ENCODE assay signal across 20 mouse cellular contexts in genomic region chr15:78957021-78957420, GRCm38 (mm10). TPM values are rescaled to one million over a fixed set of nuclear protein-coding genes. Genes with fewer than 3 reads are reported as not detected.
DNase-seq lines count a peak whose midpoint lies in the region; ATAC-seq and TF ChIP-seq lines count a peak whose summit lies in the region.
"Had no signal": no experiment of that assay in that cellular context is flagged by ENCODE, and none has a peak within 500 bp of the region (broad histone marks: within the 10 kb centered on the region; RNA-seq: fewer than 3 reads in every experiment).

No protein-coding gene starts in this region.

- H3K9ac ChIP-seq in hindbrain, postnatal 0 days (replicated peaks; ENCODE audit: low read length), result no peak overlapping the region
- H3K9ac ChIP-seq in neural tube, embryonic 12.5 days, result no peak overlapping the region
- peak overlapping the region; percentile 51 for H3K9ac ChIP-seq in embryonic facial prominence, embryonic 13.5 days
- H3K9ac ChIP-seq in limb, embryonic 14.5 days (ENCODE audit: low read depth, low read length, severe bottlenecking), result peak overlapping the region; percentile 43
- H3K9ac ChIP-seq in intestine, embryonic 16.5 days (ENCODE audit: low read depth, low read length), result no peak overlapping the region
- H3K9ac ChIP-seq: liver, embryonic 14.5 days; neural tube, embryonic 13.5 days had no signal

- peaks cover 84% of the 10 kb centered on the region for H3K36me3 ChIP-seq in hindbrain, embryonic 10.5 days
- peaks cover 25% of the 10 kb centered on the region for H3K36me3 ChIP-seq in hindbrain, postnatal 0 days (ENCODE audit: insufficient read depth, low read length)
- H3K36me3 ChIP-seq in neural tube, embryonic 12.5 days, result peaks cover 62% of the 10 kb centered on the region
- H3K36me3 ChIP-seq in embryonic facial prominence, embryonic 13.5 days, result peaks cover 43% of the 10 kb centered on the region
- H3K36me3 ChIP-seq in limb, embryonic 14.5 days (ENCODE audit: control insufficient read depth, insufficient read depth, low read length), result peaks cover 16% of the 10 kb centered on the region
- no peaks in the 10 kb centered on the region for H3K36me3 ChIP-seq in intestine, embryonic 16.5 days (ENCODE audit: control insufficient read depth, insufficient read depth, low read length)

- TF ChIP-seq POLR2A in limb, embryonic 14.5 days (IDR thresholded peaks at IDR 0.05; ENCODE audit: borderline replicate concordance, extremely low read depth, insufficient read depth, insufficient read length), result no peak

- H3K4me1 ChIP-seq in hindbrain, embryonic 10.5 days (replicated peaks), result peaks cover 21% of the 10 kb centered on the region
- H3K4me1 ChIP-seq in hindbrain, postnatal 0 days (ENCODE audit: insufficient read depth, low read length), result no peaks in the 10 kb centered on the region
- no peaks in the 10 kb centered on the region for H3K4me1 ChIP-seq in neural tube, embryonic 12.5 days
- peaks cover 12% of the 10 kb centered on the region for H3K4me1 ChIP-seq in embryonic facial prominence, embryonic 13.5 days
- H3K4me1 ChIP-seq in limb, embryonic 14.5 days (ENCODE audit: control insufficient read depth, insufficient read depth, low read length), result peaks cover 9% of the 10 kb centered on the region
- peaks cover 7% of the 10 kb centered on the region; the same call in 1 of the 2 replicates for H3K4me1 ChIP-seq in intestine, embryonic 16.5 days (ENCODE audit: control insufficient read depth, insufficient read depth, low read length)
- H3K4me1 ChIP-seq: neural tube, embryonic 13.5 days had no signal

- no peaks in the 10 kb centered on the region for H3K9me3 ChIP-seq in hindbrain, embryonic 10.5 days
- H3K9me3 ChIP-seq in hindbrain, postnatal 0 days (ENCODE audit: low read length), result no peaks in the 10 kb centered on the region
- no peaks in the 10 kb centered on the region for H3K9me3 ChIP-seq in neural tube, embryonic 12.5 days
- H3K9me3 ChIP-seq in embryonic facial prominence, embryonic 13.5 days, result no peaks in the 10 kb centered on the region
- H3K9me3 ChIP-seq in limb, embryonic 14.5 days (ENCODE audit: control insufficient read depth, low read length), result no peaks in the 10 kb centered on the region
- no peaks in the 10 kb centered on the region for H3K9me3 ChIP-seq in intestine, embryonic 16.5 days (ENCODE audit: control insufficient read depth, low read length)
- H3K9me3 ChIP-seq: neural tube, embryonic 13.5 days had no signal

- no peaks in the 10 kb centered on the region for H3K27me3 ChIP-seq in hindbrain, embryonic 10.5 days (ENCODE audit: insufficient read depth, poor library complexity, severe bottlenecking)
- H3K27me3 ChIP-seq in hindbrain, postnatal 0 days (ENCODE audit: insufficient read depth, low read length), result no peaks in the 10 kb centered on the region
- no peaks in the 10 kb centered on the region for H3K27me3 ChIP-seq in neural tube, embryonic 12.5 days (replicated peaks)
- H3K27me3 ChIP-seq in embryonic facial prominence, embryonic 13.5 days, result no peaks in the 10 kb centered on the region
- H3K27me3 ChIP-seq in limb, embryonic 14.5 days (ENCODE audit: control insufficient read depth, insufficient read depth, low read length), result no peaks in the 10 kb centered on the region
- H3K27me3 ChIP-seq in intestine, embryonic 16.5 days (replicated peaks; ENCODE audit: control insufficient read depth, insufficient read depth, low read length), result no peaks in the 10 kb centered on the region
- H3K27me3 ChIP-seq: neural tube, embryonic 13.5 days had no signal

- H3K4me2 ChIP-seq in hindbrain, postnatal 0 days (ENCODE audit: low read depth, low read length), result no peak overlapping the region
- H3K4me2 ChIP-seq in neural tube, embryonic 12.5 days (replicated peaks), result no peak overlapping the region
- peak overlapping the region; percentile 22 for H3K4me2 ChIP-seq in embryonic facial prominence, embryonic 13.5 days
- peak overlapping the region; percentile 29; the same call in 1 of the 2 replicates for H3K4me2 ChIP-seq in limb, embryonic 14.5 days (replicated peaks; ENCODE audit: low read depth, low read length, severe bottlenecking)
- H3K4me2 ChIP-seq in intestine, embryonic 16.5 days (ENCODE audit: low read depth, low read length), result no peak overlapping the region
- H3K4me2 ChIP-seq: midbrain, embryonic 11.5 days; neural tube, embryonic 13.5 days had no signal

- no peak for ATAC-seq in hindbrain, postnatal 0 days
- ATAC-seq in neural tube, embryonic 12.5 days (ENCODE audit: low FRiP score, low read depth), result 0 out of 2 replicates have a peak, but pooled peaks have one; percentile 4
- ATAC-seq in embryonic facial prominence, embryonic 13.5 days (ENCODE audit: insufficient number of reproducible peaks, insufficient read depth, low FRiP score, low TSS enrichment, low read depth), result peak; percentile 40
- ATAC-seq in limb, embryonic 14.5 days (ENCODE audit: low FRiP score, low read depth), result no peak
- ATAC-seq in intestine, embryonic 16.5 days, result no peak
- ATAC-seq: activated CD4-positive, CD25-positive, alpha-beta regulatory T cell, adult 4 months had no signal

- WGBS in hindbrain, embryonic 10.5 days, result 71% methylated on average over 15 of the region's 15 CpGs
- 81% methylated on average over 15 of the region's 15 CpGs for WGBS in hindbrain, postnatal 0 days
- 76% methylated on average over 15 of the region's 15 CpGs for WGBS in neural tube, embryonic 12.5 days
- WGBS in embryonic facial prominence, embryonic 13.5 days, result 56% methylated on average over 15 of the region's 15 CpGs
- WGBS in limb, embryonic 14.5 days, result 48% methylated on average over 15 of the region's 15 CpGs
- 52% methylated on average over 15 of the region's 15 CpGs for WGBS in intestine, embryonic 16.5 days

- TF ChIP-seq CTCF in hindbrain, postnatal 0 days (IDR thresholded peaks at IDR 0.05; ENCODE audit: low read depth), result no peak

- H3K27ac ChIP-seq in hindbrain, embryonic 10.5 days, result peak overlapping the region; percentile 67
- no peak overlapping the region for H3K27ac ChIP-seq in hindbrain, postnatal 0 days
- no peak overlapping the region for H3K27ac ChIP-seq in neural tube, embryonic 12.5 days
- peak overlapping the region; percentile 73 for H3K27ac ChIP-seq in embryonic facial prominence, embryonic 13.5 days
- H3K27ac ChIP-seq in limb, embryonic 14.5 days (replicated peaks; ENCODE audit: low read depth, low read length), result no peak overlapping the region
- H3K27ac ChIP-seq in intestine, embryonic 16.5 days (ENCODE audit: low read length), result no peak overlapping the region
- H3K27ac ChIP-seq: gastrocnemius, adult 2 months; layer of hippocampus, adult 2 months; liver, embryonic 14.5 days; macrophage; neural tube, embryonic 13.5 days had no signal

- H3K4me3 ChIP-seq in hindbrain, embryonic 10.5 days, result no peak overlapping the region
- no peak overlapping the region for H3K4me3 ChIP-seq in hindbrain, postnatal 0 days (ENCODE audit: low read length)
- no peak overlapping the region for H3K4me3 ChIP-seq in neural tube, embryonic 12.5 days
- no peak overlapping the region for H3K4me3 ChIP-seq in embryonic facial prominence, embryonic 13.5 days
- no peak overlapping the region for H3K4me3 ChIP-seq in limb, embryonic 14.5 days (replicated peaks; ENCODE audit: low read length)
- H3K4me3 ChIP-seq in intestine, embryonic 16.5 days (ENCODE audit: low read length), result no peak overlapping the region
- H3K4me3 ChIP-seq: gastrocnemius, adult 2 months; layer of hippocampus, adult 2 months; neural tube, embryonic 13.5 days had no signal

- intact Hi-C loops in heart, postnatal 10 days (cut with DNase I), result no loop called here

- no peak for DNase-seq in hindbrain, embryonic 10.5 days (ENCODE audit: low spot score)
- DNase-seq in hindbrain, postnatal 0 days (ENCODE audit: low spot score), result no peak
- no peak for DNase-seq in neural tube, embryonic 10.5 days (ENCODE audit: extremely low spot score, low spot score)
- no peak for DNase-seq in limb, embryonic 14.5 days (ENCODE audit: low spot score)
- DNase-seq in heart, postnatal 10 days, result no peak
- DNase-seq: adrenal gland, postnatal 10 days; gastrocnemius, adult 2 months; heart, postnatal 4 days; kidney, postnatal 14 days; layer of hippocampus, postnatal 36 days; thymus, postnatal 4 days had no signal

RNA-seq across cellular contexts. Expression of gene Triobp, which starts 9.5 kb away (rescaled TPM):
- 45.8 and 48.0 TPM in 2 replicates for polyA plus RNA-seq in hindbrain, embryonic 10.5 days (2016; fragmentation: Nextera tagmentation; extraction: Ambion mirVana)
- 42.0 and 57.6 TPM in 2 replicates for total RNA-seq in hindbrain, postnatal 0 days (2014; rRNA removed)
- polyA plus RNA-seq in hindbrain, postnatal 0 days (2015; fragmentation: Nextera tagmentation; extraction: Ambion mirVana), result 19.0 and 20.7 TPM in 2 replicates
- 35.2 and 42.0 TPM in 2 replicates for polyA plus RNA-seq in neural tube, embryonic 12.5 days (2016; fragmentation: Nextera tagmentation; extraction: Ambion mirVana)
- 37.8 and 38.7 TPM in 2 replicates for polyA plus RNA-seq in embryonic facial prominence, embryonic 13.5 days (2015; fragmentation: Nextera tagmentation; extraction: Ambion mirVana)
- 64.4 and 72.3 TPM in 2 replicates for polyA plus RNA-seq in limb, embryonic 14.5 days (2012; rRNA removed)
- 44.7 and 46.8 TPM in 2 replicates for polyA plus RNA-seq in limb, embryonic 14.5 days (2014; fragmentation: Nextera tagmentation; extraction: Ambion mirVana)
- 54.3 and 58.7 TPM in 2 replicates for polyA plus RNA-seq in intestine, embryonic 16.5 days (2015; fragmentation: Nextera tagmentation; extraction: Ambion mirVana)
- total RNA-seq in heart, postnatal 10 days (2021), result 10 to 100 TPM; 49.2 to 58.0 TPM

RNA-seq across cellular contexts. Expression of gene Nol12, which starts 22.3 kb away (rescaled TPM):
- 64.1 and 68.0 TPM in 2 replicates for polyA plus RNA-seq in hindbrain, embryonic 10.5 days (2016; fragmentation: Nextera tagmentation; extraction: Ambion mirVana)
- 4.7 and 8.8 TPM in 2 replicates for total RNA-seq in hindbrain, postnatal 0 days (2014; rRNA removed)
- polyA plus RNA-seq in hindbrain, postnatal 0 days (2015; fragmentation: Nextera tagmentation; extraction: Ambion mirVana), result 54.8 and 56.4 TPM in 2 replicates
- polyA plus RNA-seq in neural tube, embryonic 12.5 days (2016; fragmentation: Nextera tagmentation; extraction: Ambion mirVana), result 58.4 and 62.4 TPM in 2 replicates
- 54.1 and 57.4 TPM in 2 replicates for polyA plus RNA-seq in embryonic facial prominence, embryonic 13.5 days (2015; fragmentation: Nextera tagmentation; extraction: Ambion mirVana)
- polyA plus RNA-seq in limb, embryonic 14.5 days (2012; rRNA removed), result 38.8 and 41.0 TPM in 2 replicates
- polyA plus RNA-seq in limb, embryonic 14.5 days (2014; fragmentation: Nextera tagmentation; extraction: Ambion mirVana), result 50.6 and 53.1 TPM in 2 replicates
- 38.1 and 43.7 TPM in 2 replicates for polyA plus RNA-seq in intestine, embryonic 16.5 days (2015; fragmentation: Nextera tagmentation; extraction: Ambion mirVana)
- total RNA-seq in heart, postnatal 10 days (2021), result 10 to 100 TPM; 17.8 to 18.9 TPM

RNA-seq across cellular contexts. Expression of gene Lgals1, which starts 30.5 kb away (rescaled TPM):
- polyA plus RNA-seq in hindbrain, embryonic 10.5 days (2016; fragmentation: Nextera tagmentation; extraction: Ambion mirVana), result 305 and 403 TPM in 2 replicates
- 67.6 and 91.5 TPM in 2 replicates for total RNA-seq in hindbrain, postnatal 0 days (2014; rRNA removed)
- polyA plus RNA-seq in hindbrain, postnatal 0 days (2015; fragmentation: Nextera tagmentation; extraction: Ambion mirVana), result 141 and 144 TPM in 2 replicates
- 327 and 328 TPM in 2 replicates for polyA plus RNA-seq in neural tube, embryonic 12.5 days (2016; fragmentation: Nextera tagmentation; extraction: Ambion mirVana)
- 2,193 and 2,304 TPM in 2 replicates for polyA plus RNA-seq in embryonic facial prominence, embryonic 13.5 days (2015; fragmentation: Nextera tagmentation; extraction: Ambion mirVana)
- 2,106 and 2,309 TPM in 2 replicates for polyA plus RNA-seq in limb, embryonic 14.5 days (2012; rRNA removed)
- 2,467 and 2,738 TPM in 2 replicates for polyA plus RNA-seq in limb, embryonic 14.5 days (2014; fragmentation: Nextera tagmentation; extraction: Ambion mirVana)
- 865 and 927 TPM in 2 replicates for polyA plus RNA-seq in intestine, embryonic 16.5 days (2015; fragmentation: Nextera tagmentation; extraction: Ambion mirVana)
- 100 to 1,000 TPM; 372 to 385 TPM for total RNA-seq in heart, postnatal 10 days (2021)

RNA-seq across cellular contexts. Expression of gene Pdxp, which starts 43.3 kb away (rescaled TPM):
- polyA plus RNA-seq in hindbrain, embryonic 10.5 days (2016; fragmentation: Nextera tagmentation; extraction: Ambion mirVana), result 29.5 and 33.9 TPM in 2 replicates
- 300 and 339 TPM in 2 replicates for total RNA-seq in hindbrain, postnatal 0 days (2014; rRNA removed)
- polyA plus RNA-seq in hindbrain, postnatal 0 days (2015; fragmentation: Nextera tagmentation; extraction: Ambion mirVana), result 124 and 141 TPM in 2 replicates
- polyA plus RNA-seq in neural tube, embryonic 12.5 days (2016; fragmentation: Nextera tagmentation; extraction: Ambion mirVana), result 44.6 and 47.1 TPM in 2 replicates
- polyA plus RNA-seq in embryonic facial prominence, embryonic 13.5 days (2015; fragmentation: Nextera tagmentation; extraction: Ambion mirVana), result 18.7 and 23.2 TPM in 2 replicates
- 32.5 and 44.4 TPM in 2 replicates for polyA plus RNA-seq in limb, embryonic 14.5 days (2012; rRNA removed)
- 20.8 and 21.7 TPM in 2 replicates for polyA plus RNA-seq in limb, embryonic 14.5 days (2014; fragmentation: Nextera tagmentation; extraction: Ambion mirVana)
- 2.2 and 6.4 TPM in 2 replicates for polyA plus RNA-seq in intestine, embryonic 16.5 days (2015; fragmentation: Nextera tagmentation; extraction: Ambion mirVana)
- 1 to 10 TPM; 2.8 to 3.2 TPM for total RNA-seq in heart, postnatal 10 days (2021)

RNA-seq across cellular contexts. Expression of gene Sh3bp1, which starts 57.5 kb away (rescaled TPM):
- polyA plus RNA-seq in hindbrain, embryonic 10.5 days (2016; fragmentation: Nextera tagmentation; extraction: Ambion mirVana), result 23.8 and 24.7 TPM in 2 replicates
- 2.4 and 6.2 TPM in 2 replicates for total RNA-seq in hindbrain, postnatal 0 days (2014; rRNA removed)
- polyA plus RNA-seq in hindbrain, postnatal 0 days (2015; fragmentation: Nextera tagmentation; extraction: Ambion mirVana), result 4.4 and 5.5 TPM in 2 replicates
- polyA plus RNA-seq in neural tube, embryonic 12.5 days (2016; fragmentation: Nextera tagmentation; extraction: Ambion mirVana), result 9.6 and 10.0 TPM in 2 replicates
- polyA plus RNA-seq in embryonic facial prominence, embryonic 13.5 days (2015; fragmentation: Nextera tagmentation; extraction: Ambion mirVana), result 53.3 and 54.4 TPM in 2 replicates
- polyA plus RNA-seq in limb, embryonic 14.5 days (2012; rRNA removed), result 127 and 202 TPM in 2 replicates
- polyA plus RNA-seq in limb, embryonic 14.5 days (2014; fragmentation: Nextera tagmentation; extraction: Ambion mirVana), result 51.7 and 54.9 TPM in 2 replicates
- polyA plus RNA-seq in intestine, embryonic 16.5 days (2015; fragmentation: Nextera tagmentation; extraction: Ambion mirVana), result 21.5 and 23.3 TPM in 2 replicates
- total RNA-seq in heart, postnatal 10 days (2021), result 1 to 10 TPM; 6.3 to 8.2 TPM

Comparison
In these comparisons a context has a peak if more than half of its experiments do, and no peak if none do; other contexts are left out.
1. H3K27ac ChIP-seq: peak in hindbrain, embryonic 10.5 days (single experiment) and embryonic facial prominence, embryonic 13.5 days (single experiment); none in hindbrain, postnatal 0 days (single experiment), neural tube, embryonic 12.5 days (single experiment), limb, embryonic 14.5 days (single experiment) and intestine, embryonic 16.5 days (single experiment).
2. ATAC-seq: peak in neural tube, embryonic 12.5 days (single experiment) and embryonic facial prominence, embryonic 13.5 days (single experiment); none in hindbrain, postnatal 0 days (single experiment), limb, embryonic 14.5 days (single experiment) and intestine, embryonic 16.5 days (single experiment).
3. H3K4me2 ChIP-seq: peak in embryonic facial prominence, embryonic 13.5 days (single experiment) and limb, embryonic 14.5 days (single experiment); none in hindbrain, postnatal 0 days (single experiment), neural tube, embryonic 12.5 days (single experiment) and intestine, embryonic 16.5 days (single experiment).
4. H3K9ac ChIP-seq: peak in embryonic facial prominence, embryonic 13.5 days (single experiment) and limb, embryonic 14.5 days (single experiment); none in hindbrain, postnatal 0 days (single experiment), neural tube, embryonic 12.5 days (single experiment) and intestine, embryonic 16.5 days (single experiment).